Mouse (Mus musculus) olfactory bulb, adult 2 months (tissue): Measurements from ENCODE around the gene Lsamp.

Experiments
- CTCF ChIP-seq: fragments of 200-500 bp; IDR thresholded peaks from 2 replicates; pipeline ENCODE4 v1.5.1; 2012; ENCODE audit warnings: low read depth, mild to moderate bottlenecking, low read length, moderate library complexity; ENCODE audit not compliant: insufficient read depth
- POLR2A ChIP-seq: fragments of 200-500 bp; IDR thresholded peaks from 2 replicates; pipeline ENCODE4 v1.6.1; 2012; ENCODE audit warnings: mild to moderate bottlenecking, low read depth, low read length, moderate library complexity; ENCODE audit not compliant: insufficient read depth

GRCm38 (mm10) chr16:41692435-41692834, 1708.3 kb downstream of the Lsamp start:
- TF ChIP-seq CTCF: no peak
- no peak for TF ChIP-seq POLR2A
